Mouse (Mus musculus): ENCODE measurements around the gene Tyw1. TPM values are rescaled to one million over a fixed set of nuclear protein-coding genes. Genes with fewer than 3 reads are reported as not detected.

The Tyw1 gene
- total RNA-seq (2021) (10 to 100 TPM; 25.8 to 32.3 TPM), polyA plus RNA-seq (2012; rRNA removed) (8.1 and 8.2 TPM in 2 replicates)
- long read RNA-seq, transcript Tyw1-201 (16 exons, 3,044 nt) = major isoform, 49 of 58 reads
- long read RNA-seq, partial matches to known transcripts = 2 of 58 reads
- long read RNA-seq, other reads (novel, unspliced or antisense) = 7 of 58 reads

DNA sequence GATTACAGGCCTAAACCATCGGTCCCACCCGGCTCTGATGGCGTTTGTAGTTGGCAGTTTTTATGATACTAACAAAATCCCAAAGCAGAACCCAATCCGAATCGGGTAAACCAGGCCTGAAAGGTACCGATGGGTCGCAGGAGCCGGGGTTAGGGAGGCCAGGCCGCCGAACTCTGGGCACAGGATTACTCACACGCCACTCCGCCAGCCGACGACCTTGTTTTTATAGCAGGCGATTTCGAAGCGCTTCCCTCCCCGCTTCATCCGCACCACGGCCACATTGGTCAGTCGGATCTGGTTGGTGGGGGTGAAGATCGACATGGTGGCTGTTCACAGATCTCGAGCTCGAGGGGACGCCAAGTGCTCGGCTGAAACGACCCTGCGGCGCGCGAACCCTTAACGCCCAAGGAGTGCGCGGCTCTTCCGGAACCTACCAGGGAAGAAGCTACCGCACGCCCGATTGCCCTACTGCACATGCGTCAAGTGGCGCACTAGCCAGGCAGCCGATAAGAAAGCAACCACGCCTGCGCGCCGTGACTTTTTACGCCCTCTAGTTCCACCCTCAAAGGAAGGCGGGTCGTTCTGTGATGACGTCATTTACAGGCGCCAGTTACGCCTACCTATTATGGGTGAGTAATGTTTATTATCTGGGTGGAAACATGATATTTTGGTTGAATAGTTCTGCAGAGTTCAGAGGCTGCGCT is at the start of gene Tyw1, which contains the start of gene Sbds:
Gene Tyw1, plus strand, starts transcription at position 603 of the 704 bp plus-strand sequence.
Gene Sbds, minus strand, starts transcription at position 514 of the 704 bp plus-strand sequence.
- DNase-seq = peak; percentile 98

DNA sequence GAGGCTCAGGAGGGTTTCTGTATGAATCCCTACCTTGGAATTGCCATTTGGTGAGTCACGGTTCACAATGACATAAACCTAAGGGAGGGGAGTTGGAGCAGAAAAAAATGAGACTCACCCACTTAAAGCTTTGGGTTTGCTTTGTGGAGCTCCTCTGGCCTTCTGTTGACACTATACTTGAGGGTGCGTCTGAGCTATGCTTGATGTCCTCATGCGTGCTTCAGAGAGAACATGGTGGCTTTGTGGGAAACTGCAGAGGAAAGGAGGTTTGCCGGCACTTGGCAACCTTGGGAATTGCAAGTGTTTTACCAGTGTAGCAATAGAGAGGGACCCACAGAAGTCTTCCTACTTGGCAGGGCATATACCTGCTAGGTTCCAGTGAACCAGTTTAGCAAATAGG is 48.1 kb upstream of the Tyw1 start:
- no peak for DNase-seq

DNA sequence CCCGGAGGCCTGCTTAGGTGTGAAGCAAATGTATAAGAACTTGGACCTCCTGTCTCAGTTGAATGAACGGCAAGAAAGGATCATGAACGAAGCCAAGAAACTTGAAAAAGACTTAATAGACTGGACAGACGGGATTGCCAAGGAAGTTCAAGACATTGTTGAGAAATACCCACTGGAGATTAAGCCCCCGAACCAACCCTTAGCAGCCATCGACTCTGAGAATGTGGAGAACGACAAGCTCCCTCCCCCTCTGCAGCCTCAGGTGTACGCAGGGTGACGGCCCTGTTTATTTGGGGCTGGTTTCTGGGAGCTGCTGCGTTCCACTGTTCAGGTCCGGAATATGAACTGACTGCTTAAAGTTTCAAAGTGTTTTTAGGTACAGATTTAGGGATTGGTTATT is 42.5 kb upstream of the Tyw1 start:
- DNase-seq = no peak

GRCm38 (mm10) chr5:130216781-130217180 is 38.6 kb upstream of the Tyw1 start, which contains the start of gene Tmem248:
Tmem248 (plus strand) TSS chr5:130217081.
- no peak for DNase-seq

GRCm38 (mm10) chr5:130217406-130217805 is 38.0 kb upstream of the Tyw1 start:
- no peak for DNase-seq

DNA sequence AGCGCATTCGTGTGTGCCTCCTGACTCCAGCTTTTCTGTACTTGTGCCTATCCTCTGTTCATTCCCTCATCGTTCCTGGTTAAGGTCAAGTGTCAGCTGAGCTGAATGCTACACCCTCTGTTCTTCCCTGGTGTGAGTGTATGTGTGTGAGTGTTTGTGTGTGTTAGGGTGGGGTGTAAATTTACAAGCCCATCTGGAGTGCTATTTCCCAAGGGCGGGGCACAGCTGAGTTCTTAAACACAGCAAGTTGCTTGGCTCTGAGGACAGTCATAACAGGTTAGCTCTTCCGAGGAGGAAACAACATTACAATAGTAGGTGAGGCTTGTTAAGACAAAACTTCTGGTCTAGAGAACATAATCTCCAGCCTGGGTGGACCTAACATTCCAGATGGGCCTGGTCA is 37.1 kb upstream of the Tyw1 start:
- no peak for DNase-seq

- no peak for DNase-seq
These were observed 34.1 kb upstream of the Tyw1 start for GRCm38 (mm10) chr5:130221316-130221715.

DNA sequence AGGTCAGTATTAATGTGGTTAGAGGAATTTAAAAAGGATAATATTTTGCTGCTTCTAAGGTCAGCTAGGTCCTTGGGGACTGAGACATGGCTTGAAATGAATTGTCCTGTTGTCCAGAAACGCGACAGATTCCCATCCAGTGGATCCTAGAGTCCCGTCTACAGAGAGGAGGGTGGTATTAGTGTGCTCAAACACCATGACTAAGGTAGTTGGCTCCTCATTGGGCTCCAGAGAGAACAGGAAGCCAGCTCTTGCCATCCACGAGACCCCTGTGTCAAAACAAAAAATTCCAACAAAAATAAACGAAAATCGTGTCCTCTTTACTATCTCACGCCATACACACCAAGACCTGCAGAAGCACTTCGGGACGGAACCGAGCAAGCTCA is 33.7 kb upstream of the Tyw1 start:
- no peak for DNase-seq

DNA sequence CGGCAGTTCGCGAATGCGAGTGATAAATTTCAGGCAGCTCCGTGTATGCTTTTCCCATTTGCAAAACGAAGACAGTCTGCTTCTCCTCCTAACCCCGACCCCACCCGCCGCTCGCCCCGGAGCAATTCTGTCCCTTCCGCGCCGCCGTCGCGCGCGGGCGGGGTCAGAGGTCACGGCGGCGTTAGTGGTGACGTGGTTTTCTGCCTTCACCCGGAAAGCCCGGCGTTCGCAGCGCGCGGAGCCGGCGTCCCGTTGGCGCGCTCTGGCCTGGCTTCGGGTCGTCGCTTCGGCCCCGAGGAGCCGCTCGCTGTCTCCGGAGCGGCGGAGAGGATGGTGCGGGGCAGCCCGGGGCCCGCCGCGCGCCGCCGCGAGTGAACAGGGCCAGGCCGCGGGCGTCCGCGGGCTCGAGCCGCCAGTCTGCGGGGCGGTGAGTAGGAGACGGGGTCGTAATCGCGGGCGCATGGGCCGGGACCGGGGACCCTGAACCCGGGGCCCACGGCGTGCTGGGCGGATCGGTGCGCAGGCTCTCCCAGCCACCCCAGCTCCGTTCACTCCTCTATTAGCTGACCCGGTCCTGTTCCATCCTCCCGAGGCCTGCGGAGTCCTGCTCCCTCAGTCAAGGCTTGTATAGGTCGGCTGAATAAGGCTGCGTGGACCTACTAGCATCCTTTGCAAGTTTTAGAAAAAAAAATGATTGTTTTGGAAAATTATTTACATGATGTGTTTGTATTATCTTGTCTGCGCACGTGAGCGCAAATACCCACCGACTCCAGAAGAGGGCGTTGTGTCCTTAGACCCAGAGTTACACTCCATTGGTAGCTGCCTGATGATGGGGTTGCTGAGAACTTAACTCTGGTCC is 33.0 kb upstream of the Tyw1 start:
- DNase-seq = peak; percentile 98

DNA sequence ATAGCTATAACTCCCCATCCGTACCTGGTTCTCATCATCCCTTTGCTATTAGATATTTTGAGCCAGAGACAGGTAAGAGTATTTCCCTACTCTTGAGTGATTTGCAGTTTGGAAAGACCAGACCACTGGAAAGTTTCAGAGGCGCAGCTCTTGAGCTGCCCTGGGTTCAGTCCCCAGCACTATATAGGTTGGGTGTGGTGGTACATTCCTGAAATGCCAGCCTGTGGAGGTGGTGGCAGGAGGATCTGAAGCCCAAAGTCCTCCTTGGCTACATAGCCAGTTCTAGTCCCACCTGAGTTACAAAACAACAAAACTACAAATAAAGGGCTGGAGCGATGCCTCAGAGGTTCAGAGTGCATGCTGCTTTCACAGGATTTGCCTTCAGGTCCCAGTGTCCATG is 28.6 kb upstream of the Tyw1 start:
- DNase-seq = no peak

- DNase-seq = no peak
These were observed 27.3 kb upstream of the Tyw1 start for GRCm38 (mm10) chr5:130228120-130228519.

DNA sequence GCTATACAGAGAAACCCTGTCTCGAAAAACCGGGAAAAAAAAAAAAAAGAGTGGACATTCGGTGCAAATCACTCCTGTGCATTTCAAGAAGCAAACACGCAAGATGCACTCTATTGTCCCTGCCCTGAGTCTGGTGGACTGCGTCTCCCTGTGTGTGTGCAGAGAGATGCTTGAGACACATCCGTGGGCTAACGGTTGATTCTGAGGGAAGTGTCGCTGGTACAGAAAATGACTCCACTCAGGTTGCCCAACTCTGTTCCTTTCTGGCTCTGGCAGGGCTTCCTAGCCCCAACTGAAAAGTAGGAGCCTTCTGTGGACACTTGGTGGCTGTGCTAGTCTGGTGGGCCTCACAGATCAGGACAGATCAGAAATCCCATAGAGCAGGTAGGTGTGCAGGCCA is 19.1 kb upstream of the Tyw1 start:
- DNase-seq = no peak

DNA sequence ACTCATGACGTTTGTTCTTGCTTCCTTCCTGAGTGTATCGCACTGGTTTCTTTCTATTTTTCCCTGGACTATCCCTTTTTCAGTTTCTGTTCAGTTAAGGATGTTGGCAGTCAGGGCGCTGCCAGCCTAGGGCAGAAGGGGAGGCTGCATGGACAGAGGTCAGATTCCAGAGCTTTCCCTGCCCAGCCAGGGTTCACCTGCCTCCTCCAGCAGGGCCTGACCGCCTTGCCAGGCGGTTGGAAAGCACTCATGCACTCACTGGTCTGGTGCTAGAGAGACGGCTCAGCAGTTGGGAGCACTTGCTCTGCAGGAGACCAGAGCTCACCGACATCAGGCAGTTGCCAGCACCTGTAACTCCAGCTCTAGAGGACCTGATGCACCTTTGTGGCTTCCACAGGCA is 16.2 kb upstream of the Tyw1 start:
- DNase-seq = no peak

- no peak for DNase-seq
These were observed 15.6 kb upstream of the Tyw1 start for GRCm38 (mm10) chr5:130239856-130240255.

DNA sequence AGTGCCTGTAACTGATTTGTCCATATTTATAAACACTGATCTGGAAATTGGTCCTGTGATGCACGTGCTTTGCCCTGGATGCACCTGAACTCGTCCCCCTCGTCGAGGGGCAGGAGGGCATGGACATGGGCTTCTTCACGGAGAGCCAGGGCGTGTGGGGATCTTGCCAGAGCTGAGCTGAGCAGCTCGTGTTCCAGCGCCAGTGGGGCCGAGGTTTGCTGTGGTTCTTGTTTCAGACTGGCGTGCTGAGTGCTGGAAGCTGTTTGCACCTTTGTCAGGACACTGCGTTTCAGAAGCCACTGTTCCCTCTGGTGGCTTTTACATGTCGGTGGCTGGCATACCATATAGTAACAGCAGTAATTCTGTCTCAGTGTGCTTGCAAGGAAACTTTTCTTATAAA is 14.0 kb upstream of the Tyw1 start:
- no peak for DNase-seq

DNA sequence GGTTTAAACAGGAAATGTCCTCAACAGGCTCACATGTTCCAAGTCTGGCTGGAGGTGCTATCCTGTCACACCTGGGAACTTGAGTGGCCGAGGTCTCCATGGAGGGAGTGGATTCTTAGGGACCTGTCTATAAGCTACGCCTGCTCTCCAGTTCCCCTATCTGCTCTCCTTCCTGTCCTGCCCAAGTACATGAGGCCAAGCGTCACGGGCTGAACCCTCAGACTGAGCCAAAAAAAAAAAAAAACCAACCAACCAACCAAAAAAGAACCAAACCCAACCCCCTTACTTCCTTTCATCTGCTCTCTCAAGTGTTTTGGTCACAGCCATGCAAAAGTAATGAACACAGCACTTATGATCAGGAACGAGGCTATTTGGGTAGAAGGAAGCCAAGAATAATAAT is 7.6 kb upstream of the Tyw1 start:
- no peak for DNase-seq

GRCm38 (mm10) chr5:130254164-130255016 is 1.0 kb upstream of the Tyw1 start:
- DNase-seq = peak; percentile 37

DNA sequence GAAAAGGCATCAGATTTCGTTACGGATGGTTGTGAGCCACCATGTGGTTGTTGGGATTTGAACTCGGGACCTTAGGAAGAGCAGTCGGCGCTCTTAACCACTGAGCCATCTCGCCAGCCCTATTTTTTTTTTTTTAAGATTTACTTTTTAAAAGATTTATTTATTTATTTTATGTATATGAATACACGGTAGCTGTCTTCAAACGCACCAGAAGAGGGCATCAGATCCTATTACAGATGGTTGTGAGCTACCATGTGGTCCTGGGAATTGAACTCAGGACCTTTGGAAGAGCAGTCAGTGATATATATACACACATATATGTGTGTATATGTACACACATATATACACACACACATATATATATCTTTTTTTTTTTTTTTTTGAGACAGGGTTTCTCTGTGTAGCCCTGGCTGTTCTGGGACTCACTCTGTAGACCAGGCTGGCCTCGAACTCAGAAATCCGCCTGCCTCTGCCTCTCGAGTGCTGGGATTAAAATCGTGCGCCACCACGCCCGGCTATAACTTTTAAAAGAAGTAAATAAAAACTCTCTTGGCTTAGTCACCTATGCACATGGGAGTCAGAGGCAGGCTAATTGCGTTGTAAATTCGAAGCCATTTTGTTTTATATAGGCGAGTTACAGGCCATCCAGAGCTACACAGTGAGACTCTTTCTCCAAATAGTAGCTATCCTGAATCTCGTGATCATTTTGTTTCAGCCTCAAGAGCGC is 543 bp downstream of the Tyw1 start:
- DNase-seq = peak; percentile 18

GRCm38 (mm10) chr5:130256678-130257271 is 1.4 kb downstream of the Tyw1 start:
- DNase-seq = peak; percentile 96

GRCm38 (mm10) chr5:130257303-130257702 is 1.9 kb downstream of the Tyw1 start:
- DNase-seq = no peak

GRCm38 (mm10) chr5:130263454-130263853 is 8.0 kb downstream of the Tyw1 start:
- no peak for DNase-seq

Data from adrenal gland, adult 2 months (tissue).